ENCODE assay signal across 8 mouse cellular contexts in the genomic region with DNA sequence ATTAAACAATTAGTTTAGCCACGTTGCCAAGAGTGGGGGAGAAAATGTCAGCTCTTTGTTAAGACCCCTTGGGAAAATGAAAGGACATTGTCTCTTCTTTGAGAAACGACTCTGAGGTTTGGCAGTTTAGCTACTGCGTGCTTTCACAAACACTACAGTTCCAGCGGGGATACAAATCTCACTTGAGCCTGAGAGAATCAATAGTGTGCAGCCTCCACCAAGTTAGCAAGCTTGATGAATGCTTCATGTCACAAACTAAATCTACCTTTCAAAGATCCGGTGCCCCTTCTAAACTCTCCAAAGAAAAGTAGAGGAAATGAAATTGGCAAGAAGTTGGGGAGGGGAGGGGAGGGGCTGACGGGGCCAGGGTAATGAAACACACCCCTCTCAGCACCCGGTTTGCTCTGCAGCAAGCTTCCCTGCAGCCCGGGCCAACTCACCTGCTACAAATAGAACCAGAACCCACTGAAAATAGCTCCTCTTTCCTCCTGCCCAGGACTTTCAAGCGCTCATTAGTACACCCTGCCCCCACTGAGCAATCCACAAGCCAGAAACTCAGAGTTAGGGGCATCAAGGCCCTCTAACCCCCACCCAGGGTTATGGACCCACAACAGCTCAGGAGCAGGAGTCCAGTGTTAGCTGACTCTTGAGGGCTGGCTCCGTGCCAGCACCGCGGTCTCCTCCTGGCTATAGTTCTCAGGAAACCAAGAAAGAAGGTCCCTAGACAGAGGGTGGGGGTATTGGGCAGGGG. TPM values are rescaled to one million over a fixed set of nuclear protein-coding genes. Genes with fewer than 3 reads are reported as not detected.
DNase-seq lines count a peak whose midpoint lies in the region; ATAC-seq lines count a peak whose summit lies in the region.
"Had no signal": no experiment of that assay in that cellular context is flagged by ENCODE, and none has a peak within 500 bp of the region (broad histone marks: within the 10 kb centered on the region; RNA-seq: fewer than 3 reads in every experiment).

No protein-coding gene starts in this region.

- ATAC-seq in forebrain, embryonic 12.5 days (ENCODE audit: low FRiP score): peak; percentile 9; the same call in 1 of the 2 replicates
- peak; percentile 55; the same call in 1 of the 2 replicates for ATAC-seq in heart, embryonic 14.5 days (ENCODE audit: insufficient number of reproducible peaks, insufficient read depth, low FRiP score, low read depth)
- no peak for ATAC-seq in limb, embryonic 11.5 days (ENCODE audit: insufficient number of reproducible peaks, low FRiP score, low TSS enrichment, low read depth)

- DNase-seq in right cerebral cortex, postnatal 4 days: peak; percentile 16
- DNase-seq in right cerebral cortex, postnatal 25 days: no peak
- peak; percentile 44 for DNase-seq in limb, embryonic 11.5 days (ENCODE audit: low spot score)
- DNase-seq in skeletal muscle tissue, adult 2 months (ENCODE audit: low read depth, low spot score): peak; percentile 70
- no peak for DNase-seq in ovary, postnatal 14 days (ENCODE audit: low spot score)

- H3K4me2 ChIP-seq in forebrain, embryonic 12.5 days: peak overlapping the region; percentile 15
- peak overlapping the region; percentile 45 for H3K4me2 ChIP-seq in heart, embryonic 14.5 days (ENCODE audit: low read length)
- 0 out of 2 replicates have a peak overlapping the region, but pooled peaks have one; percentile 3 for H3K4me2 ChIP-seq in limb, embryonic 11.5 days (ENCODE audit: low read depth, severe bottlenecking)

- H3K27me3 ChIP-seq in forebrain, embryonic 12.5 days: no peaks in the 10 kb centered on the region
- H3K27me3 ChIP-seq in heart, embryonic 14.5 days (ENCODE audit: control insufficient read depth, insufficient read depth, low read length): no peaks in the 10 kb centered on the region
- no peaks in the 10 kb centered on the region for H3K27me3 ChIP-seq in limb, embryonic 11.5 days (ENCODE audit: control insufficient read depth, insufficient read depth, low read length)

- H3K4me1 ChIP-seq in forebrain, embryonic 12.5 days: peaks cover 13% of the 10 kb centered on the region
- H3K4me1 ChIP-seq in heart, embryonic 14.5 days (ENCODE audit: control insufficient read depth in 2 of 2, insufficient read depth in 2 of 2, low read length in 2 of 2): peaks cover 16 to 45% of the 10 kb centered on the region in 2 experiments
- H3K4me1 ChIP-seq in limb, embryonic 11.5 days (ENCODE audit: control insufficient read depth, insufficient read depth, low read length): peaks cover 12% of the 10 kb centered on the region

- no peak overlapping the region for H3K9ac ChIP-seq in forebrain, embryonic 12.5 days
- H3K9ac ChIP-seq in heart, embryonic 14.5 days (ENCODE audit: low read length): peak overlapping the region; percentile 39; the same call in 1 of the 2 replicates
- no peak overlapping the region for H3K9ac ChIP-seq in limb, embryonic 11.5 days (ENCODE audit: low read length)

- WGBS in forebrain, embryonic 12.5 days: 31% methylated on average over 12 of the region's 12 CpGs
- 36% methylated on average over 12 of the region's 12 CpGs for WGBS in heart, embryonic 14.5 days
- WGBS in limb, embryonic 11.5 days: 35% methylated on average over 12 of the region's 12 CpGs

- H3K36me3 ChIP-seq in forebrain, embryonic 12.5 days (replicated peaks): no peaks in the 10 kb centered on the region
- H3K36me3 ChIP-seq in heart, embryonic 14.5 days (ENCODE audit: control insufficient read depth, insufficient read depth, low read length): no peaks in the 10 kb centered on the region
- H3K36me3 ChIP-seq in limb, embryonic 11.5 days (ENCODE audit: control insufficient read depth, insufficient read depth, low read length): no peaks in the 10 kb centered on the region

- H3K27ac ChIP-seq in forebrain, embryonic 12.5 days: peak overlapping the region; percentile 42; the same call in 1 of the 2 replicates
- H3K27ac ChIP-seq in heart, embryonic 14.5 days (replicated peaks in 1 of 2; ENCODE audit: control insufficient read depth in 1 of 2, insufficient read depth in 1 of 2, low read depth in 2 of 2, low read length in 2 of 2): peak overlapping the region; percentile 62 to 73
- H3K27ac ChIP-seq in limb, embryonic 11.5 days (replicated peaks; ENCODE audit: low read depth, low read length): no peak overlapping the region
- H3K27ac ChIP-seq: macrophage had no signal

- H3K4me3 ChIP-seq in forebrain, embryonic 12.5 days (replicated peaks): no peak overlapping the region
- H3K4me3 ChIP-seq in heart, embryonic 14.5 days (ENCODE audit: control insufficient read depth in 1 of 2, insufficient read depth in 1 of 2, low read depth in 1 of 2, low read length in 2 of 2): no peak overlapping the region
- no peak overlapping the region for H3K4me3 ChIP-seq in limb, embryonic 11.5 days (ENCODE audit: low read depth, low read length)

- H3K9me3 ChIP-seq in forebrain, embryonic 12.5 days: no peaks in the 10 kb centered on the region
- H3K9me3 ChIP-seq in heart, embryonic 14.5 days (ENCODE audit: control insufficient read depth, low read length): no peaks in the 10 kb centered on the region
- no peaks in the 10 kb centered on the region for H3K9me3 ChIP-seq in limb, embryonic 11.5 days (ENCODE audit: control insufficient read depth, low read length)

RNA-seq across cellular contexts. Expression of gene Mtmr3, which starts 8.2 kb away (rescaled TPM):
- polyA plus RNA-seq in forebrain, embryonic 12.5 days (2016; fragmentation: Nextera tagmentation; extraction: Ambion mirVana): 46.5 and 50.1 TPM in 2 replicates
- 24.6 and 25.5 TPM in 2 replicates for polyA plus RNA-seq in heart, embryonic 14.5 days (2014; fragmentation: Nextera tagmentation; extraction: Ambion mirVana)
- 26.2 and 30.2 TPM in 2 replicates for polyA plus RNA-seq in limb, embryonic 11.5 days (2014; fragmentation: Nextera tagmentation; extraction: Ambion mirVana)

RNA-seq across cellular contexts. Expression of gene Gm11032, which starts 17.0 kb away (rescaled TPM):
- polyA plus RNA-seq in forebrain, embryonic 12.5 days (2016; fragmentation: Nextera tagmentation; extraction: Ambion mirVana): not detected in 2 replicates
- polyA plus RNA-seq in heart, embryonic 14.5 days (2014; fragmentation: Nextera tagmentation; extraction: Ambion mirVana): not detected in 2 replicates
- polyA plus RNA-seq in limb, embryonic 11.5 days (2014; fragmentation: Nextera tagmentation; extraction: Ambion mirVana): not detected in 2 replicates
- polyA plus RNA-seq: macrophage had no signal

RNA-seq across cellular contexts. Expression of gene Ascc2, which starts 34.7 kb away (rescaled TPM):
- polyA plus RNA-seq in forebrain, embryonic 12.5 days (2016; fragmentation: Nextera tagmentation; extraction: Ambion mirVana): 32.6 TPM in 2 replicates
- polyA plus RNA-seq in heart, embryonic 14.5 days (2014; fragmentation: Nextera tagmentation; extraction: Ambion mirVana): 19.0 and 22.0 TPM in 2 replicates
- polyA plus RNA-seq in limb, embryonic 11.5 days (2014; fragmentation: Nextera tagmentation; extraction: Ambion mirVana): 39.5 and 40.6 TPM in 2 replicates

Comparison
In these comparisons a context has a peak if more than half of its experiments do, and no peak if none do; other contexts are left out.
1. DNase-seq: peak in right cerebral cortex, postnatal 4 days (single experiment), limb, embryonic 11.5 days (single experiment) and skeletal muscle tissue, adult 2 months (single experiment); none in right cerebral cortex, postnatal 25 days (single experiment) and ovary, postnatal 14 days (single experiment).
2. Peak in every context shown above with its lines, with median percentiles within 50 percentile points of each other: H3K4me2 ChIP-seq.